Mouse (Mus musculus): ENCODE data around the gene Umodl1.

Gene Umodl1

DNA sequence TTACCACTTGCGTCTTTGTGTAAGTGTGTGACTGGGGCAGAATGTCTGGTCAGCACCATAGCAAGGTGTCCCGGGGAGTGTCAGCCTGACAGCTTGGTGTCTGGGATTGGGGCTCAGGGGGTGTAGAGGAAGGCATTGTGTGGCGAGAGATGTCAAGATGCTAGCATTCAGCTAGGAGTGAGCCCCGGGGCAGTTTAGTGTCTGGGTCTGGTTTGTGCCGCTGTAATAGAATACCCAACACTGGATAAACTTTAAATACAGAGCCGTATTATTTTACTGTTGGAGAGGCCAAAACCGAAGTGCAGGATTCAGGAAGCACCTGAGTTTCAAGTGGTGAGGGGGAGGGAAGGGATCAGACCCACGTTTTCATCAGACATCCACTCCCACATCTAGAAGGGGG lies 82.9 kb downstream of the Umodl1 start:
- DNase-seq (ENCODE audit: low spot score in 2 of 2): no peak

DNA sequence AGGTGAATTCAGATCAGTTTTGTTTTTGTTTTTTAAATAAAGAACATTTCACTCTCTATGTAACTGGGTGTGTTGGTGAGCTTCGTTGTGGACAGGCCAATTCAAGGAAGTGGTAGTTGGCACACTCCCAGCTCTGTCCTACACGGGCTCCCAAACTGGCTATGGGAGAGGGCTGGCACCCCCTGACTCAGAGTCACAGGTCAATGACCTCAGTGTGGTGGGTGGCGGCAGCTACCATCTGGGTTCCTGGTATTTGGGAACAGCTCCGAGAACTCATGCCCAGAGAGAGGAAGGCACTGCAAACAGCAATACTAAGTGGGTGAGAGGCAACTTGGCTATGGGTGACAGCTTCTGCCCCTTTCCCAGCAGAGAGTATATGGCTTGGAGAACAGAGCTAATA lies 83.9 kb downstream of the Umodl1 start:
- DNase-seq (ENCODE audit: low spot score in 2 of 2): peak in 1 of 2 experiments; percentile 32

DNA sequence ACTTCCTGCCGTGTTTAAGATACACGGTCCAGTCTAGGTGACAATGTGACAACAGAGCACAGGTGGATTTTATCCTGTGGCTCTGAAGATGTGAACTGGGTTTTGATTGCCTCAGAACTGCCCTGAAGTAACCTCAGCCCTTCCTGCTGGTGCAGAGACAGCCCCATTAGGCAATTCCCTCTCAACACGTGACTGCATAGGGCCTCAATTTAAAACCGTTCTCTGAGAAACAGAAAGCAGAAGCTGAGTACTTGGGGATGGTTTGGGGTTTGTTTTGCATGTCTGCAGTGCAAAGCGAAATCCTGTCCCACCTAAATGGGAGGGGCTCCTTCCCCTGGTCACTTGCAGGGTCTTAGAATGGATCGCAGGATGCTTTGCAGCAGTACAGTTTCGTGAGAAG lies 85.2 kb downstream of the Umodl1 start:
- DNase-seq (ENCODE audit: low spot score in 2 of 2): peak in 1 of 2 experiments; percentile 46

DNA sequence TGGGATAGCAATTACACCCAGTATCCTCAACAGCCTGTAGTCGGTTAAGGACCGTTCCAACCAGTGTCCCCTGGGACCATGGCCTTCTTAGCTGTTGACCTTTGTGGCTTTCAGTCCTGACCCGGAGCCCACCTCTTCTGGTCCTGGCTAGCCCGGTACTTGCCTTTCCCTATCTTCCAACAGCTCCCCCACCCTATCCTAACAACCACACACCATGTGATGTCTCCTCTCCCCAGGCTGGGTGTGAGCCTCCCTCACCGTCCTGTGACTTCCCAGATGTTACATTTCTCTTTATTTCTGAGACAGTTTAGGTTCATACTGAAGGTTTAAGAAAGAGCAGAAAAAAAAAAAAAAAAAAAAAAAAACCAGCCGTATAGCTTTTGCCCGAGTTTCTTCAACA lies 86.0 kb downstream of the Umodl1 start:
- DNase-seq (ENCODE audit: low spot score in 2 of 2): no peak

DNA sequence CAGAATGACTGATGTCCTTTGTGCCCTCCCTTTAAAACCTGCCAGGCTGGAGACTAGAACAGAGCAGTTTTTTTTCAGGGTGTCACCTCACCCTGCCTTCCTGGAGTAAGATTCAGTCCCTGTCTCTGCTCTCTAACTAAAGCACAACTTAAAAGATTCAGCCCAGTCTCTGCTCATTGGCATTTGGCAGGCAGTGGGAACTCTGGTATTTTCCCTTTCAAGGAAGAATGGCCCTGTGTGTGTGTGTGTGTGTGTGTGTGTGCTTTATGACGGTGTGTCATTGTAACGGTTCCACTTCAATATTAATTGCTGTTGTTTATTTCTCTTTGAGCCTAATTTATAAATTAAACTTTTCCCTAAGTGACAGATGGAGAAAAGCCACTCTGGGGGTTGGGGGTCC lies 88.3 kb downstream of the Umodl1 start:
- DNase-seq (ENCODE audit: low spot score in 2 of 2): no peak

DNA sequence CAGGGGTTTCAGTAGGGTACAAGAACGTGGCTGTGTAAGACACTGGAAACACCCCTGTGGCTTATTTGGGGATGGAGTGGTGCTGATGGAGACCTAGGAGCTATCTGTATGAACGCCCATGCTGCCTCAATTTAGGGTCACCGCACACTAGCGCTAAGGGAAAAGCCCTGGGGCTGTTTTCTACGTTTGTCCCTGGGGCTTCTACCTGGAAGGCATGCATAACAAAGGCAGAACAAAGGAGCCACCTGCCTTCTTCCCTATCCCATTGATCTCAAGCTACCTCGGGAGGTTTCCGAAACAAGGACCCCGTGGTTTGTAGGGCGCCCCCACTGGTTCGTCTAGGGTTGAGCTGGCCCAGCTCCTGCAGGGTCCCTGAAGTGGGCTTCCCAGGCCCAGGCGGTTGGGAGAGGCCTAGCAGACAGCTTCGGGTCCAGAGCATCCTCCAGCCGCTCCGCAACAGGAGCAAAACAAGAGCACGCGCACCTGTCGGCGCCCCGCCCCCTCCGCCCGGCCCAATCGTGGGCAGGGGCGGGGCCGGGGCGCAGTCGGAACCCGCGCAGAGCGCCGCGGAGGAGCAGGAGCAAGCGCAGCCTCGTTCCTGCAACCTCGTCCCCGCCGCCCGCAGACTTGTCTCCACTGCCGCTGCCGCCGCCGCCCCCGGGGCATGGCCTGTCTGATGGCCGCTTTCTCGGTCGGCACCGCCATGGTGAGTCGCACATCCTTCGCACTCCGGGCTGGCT lies 102.9 kb downstream of the Umodl1 start, which contains the start of gene Abcg1:
Gene Abcg1 (plus strand): TSS at position 525 of the 740 bp plus-strand sequence.
- peak; percentile 61 to 85 for DNase-seq (ENCODE audit: low spot score in 2 of 2)

DNA sequence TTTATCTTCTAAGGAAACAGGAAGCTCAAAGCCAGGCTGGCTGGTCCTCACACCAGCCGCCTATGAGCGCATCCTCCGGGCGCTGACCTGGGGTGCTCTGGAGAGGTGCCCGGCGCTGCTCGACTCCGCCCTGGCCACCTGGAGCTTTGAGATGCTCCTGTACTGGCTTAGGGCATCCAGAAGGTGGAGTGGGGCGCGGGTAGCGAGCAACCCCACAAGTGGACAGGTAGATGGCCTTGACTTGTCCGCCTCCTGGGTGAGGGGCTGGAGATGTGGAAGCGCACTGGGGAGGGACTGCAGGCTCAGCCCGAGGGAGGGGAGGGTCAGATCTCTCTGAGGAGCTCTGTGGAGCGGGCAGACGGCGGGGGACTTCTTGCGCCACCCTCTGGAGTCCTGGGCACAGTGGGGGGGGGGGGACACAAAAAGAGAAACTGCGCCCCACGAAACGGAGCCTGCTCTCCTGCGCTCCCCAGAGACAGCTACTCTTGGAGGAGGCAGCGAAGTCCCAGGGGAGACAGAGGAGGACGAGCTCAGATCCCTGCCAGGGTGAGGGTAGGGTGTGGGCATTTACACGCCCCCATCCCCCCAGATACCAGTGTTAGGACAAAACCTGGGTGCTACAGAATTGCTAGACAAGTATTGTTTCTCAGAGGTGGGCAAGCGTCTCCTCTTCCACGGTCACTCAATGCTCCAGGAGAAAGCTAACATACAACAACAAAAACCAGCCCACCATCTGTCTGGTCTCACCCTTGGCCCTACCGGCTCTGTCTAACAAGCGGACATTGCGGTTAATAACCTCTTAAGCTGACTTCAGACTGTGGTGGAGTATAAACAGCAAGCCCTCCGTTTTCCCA lies 103.7 kb downstream of the Umodl1 start:
- DNase-seq (ENCODE audit: low spot score in 2 of 2): peak in 1 of 2 experiments; percentile 61

DNA sequence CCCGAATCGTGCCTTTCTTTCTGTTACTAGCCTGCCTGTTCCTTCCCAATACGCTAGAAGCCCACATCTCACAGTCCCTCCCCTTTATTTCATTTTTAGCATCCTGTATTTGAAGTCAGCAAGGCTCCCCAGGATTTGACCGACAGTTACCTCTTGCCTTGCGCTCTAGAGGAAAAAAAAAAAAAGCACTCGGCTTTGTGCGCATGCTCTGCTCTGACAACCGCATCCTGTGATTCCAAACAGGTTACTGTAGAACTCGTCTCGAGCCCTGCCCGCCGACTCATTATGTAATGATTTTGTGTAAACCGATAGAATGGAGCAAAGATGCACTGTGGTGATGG lies 104.3 kb downstream of the Umodl1 start:
- peak; percentile 58 to 76 for DNase-seq (ENCODE audit: low spot score in 2 of 2)

DNA sequence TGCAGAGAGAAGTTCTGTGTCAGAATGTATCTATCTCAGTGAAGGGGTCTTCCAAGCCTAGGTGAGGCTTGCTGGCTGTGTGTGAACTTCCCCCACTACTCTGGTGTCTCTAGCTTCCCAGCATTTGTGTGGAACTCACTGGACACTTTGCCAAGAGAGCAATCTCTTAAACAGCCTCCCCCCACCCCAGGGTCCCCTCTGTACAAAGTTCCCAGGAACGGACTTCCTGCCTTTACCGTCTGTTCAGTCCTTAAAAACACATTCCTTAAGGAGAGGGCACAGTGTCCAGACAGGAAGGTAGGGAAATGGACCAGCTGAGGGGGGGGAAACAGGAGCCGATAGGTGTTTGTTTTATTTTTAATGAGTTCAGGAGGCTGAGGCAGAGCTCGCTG lies 105.8 kb downstream of the Umodl1 start:
- DNase-seq (ENCODE audit: low spot score in 2 of 2): no peak
